Mouse (Mus musculus) lung, embryonic 14.5 days (tissue): ENCODE measurements around the gene Ninj2. TPM values are rescaled to one million over a fixed set of nuclear protein-coding genes. Genes with fewer than 3 reads are reported as not detected.

Experiments
- ATAC-seq: fragments of 200-750 bp; cut with Nextera tagmentation; 2 replicates; pipeline ENCODE4 v1.8.0; 2017; ENCODE audit warnings: mild to moderate bottlenecking, moderate TSS enrichment, moderate library complexity; ENCODE audit not compliant: insufficient read depth
- DNase-seq: peaks from one replicate; pipeline ENCODE4 v3.0.0-alpha.2; 2015
- H3K27ac ChIP-seq: fragments of 300-500 bp; sonication (generic); 2 replicates; pipeline ENCODE4 v1.5.1; 2014; ENCODE audit warnings: low read depth, mild to moderate bottlenecking, moderate library complexity
- H3K27me3 ChIP-seq: fragments of 300-500 bp; sonication (generic); 2 replicates; pipeline ENCODE4 v1.6.1; 2014; ENCODE audit warnings: low read length, control low read depth; ENCODE audit not compliant: insufficient read depth
- H3K36me3 ChIP-seq: fragments of 300-500 bp; sonication (generic); 2 replicates; pipeline ENCODE4 v1.6.1; 2014; ENCODE audit warnings: control low read depth; ENCODE audit not compliant: insufficient read depth
- H3K4me1 ChIP-seq: fragments of 300-500 bp; sonication (generic); 2 replicates; pipeline ENCODE4 v1.6.1; 2014; ENCODE audit warnings: antibody characterized with exemption, control low read depth; ENCODE audit not compliant: insufficient read depth
- H3K4me2 ChIP-seq: fragments of 300-500 bp; sonication (generic); 2 replicates; pipeline ENCODE4 v1.6.1; 2014; ENCODE audit warnings: mild to moderate bottlenecking
- H3K4me3 ChIP-seq: fragments of 300-500 bp; sonication (generic); 2 replicates; pipeline ENCODE4 v1.5.1; 2014; ENCODE audit warnings: low read depth, low read length
- H3K9ac ChIP-seq: fragments of 300-500 bp; sonication (generic); 2 replicates; pipeline ENCODE4 v1.6.1; 2014
- H3K9me3 ChIP-seq: fragments of 300-500 bp; sonication (generic); 2 replicates; pipeline ENCODE4 v1.6.1; 2016; ENCODE audit warnings: low read depth, low read length, control low read depth
- CTCF ChIP-seq: IDR thresholded peaks from 2 replicates; pipeline ENCODE4 v1.5.1; 2016; ENCODE audit warnings: antibody characterized with exemption, low read depth
- WGBS: fragments of 180-500 bp; shearing (Covaris S2); extraction: QIAGEN DNeasy Blood & Tissue Kit; methylation state at CpG from one replicate; pipeline ENCODE4 v1.1.7; 2014; 5-methylcytosine and 5-hydroxymethylcytosine counted together
- polyA plus RNA-seq: library from polyadenylated mRNA; unstranded; fragments of >200 nt; fragmentation: Nextera tagmentation; extraction: Ambion mirVana; gene quantifications from 2 replicates; pipeline ENCODE4 v1.2.1, GENCODE M21; 2014

Gene Ninj2
- polyA plus RNA-seq, 1 experiment from 2014 or later, result 0.30 TPM

- Histone ChIP-seq H3K4me3 (no peak overlapping the region), H3K36me3 (no peaks in the 10 kb centered on the region), H3K4me1 (0 out of 2 replicates have a peak, but pooled peaks cover 2% of the 10 kb centered on the region), H3K27ac (peak overlapping the region; percentile 63), H3K4me2 (no peak overlapping the region), H3K27me3 (no peaks in the 10 kb centered on the region), H3K9me3 (no peaks in the 10 kb centered on the region), H3K9ac (no peak overlapping the region)
- WGBS, result 35% methylated on average over 7 of the region's 7 CpGs
- ATAC-seq (peak; percentile 84), DNase-seq (peak; percentile 30)
- TF ChIP-seq CTCF, result no peak
These were observed 81.5 kb downstream of the Ninj2 start for GRCm38 (mm10) chr6:120174602-120175115.

DNA sequence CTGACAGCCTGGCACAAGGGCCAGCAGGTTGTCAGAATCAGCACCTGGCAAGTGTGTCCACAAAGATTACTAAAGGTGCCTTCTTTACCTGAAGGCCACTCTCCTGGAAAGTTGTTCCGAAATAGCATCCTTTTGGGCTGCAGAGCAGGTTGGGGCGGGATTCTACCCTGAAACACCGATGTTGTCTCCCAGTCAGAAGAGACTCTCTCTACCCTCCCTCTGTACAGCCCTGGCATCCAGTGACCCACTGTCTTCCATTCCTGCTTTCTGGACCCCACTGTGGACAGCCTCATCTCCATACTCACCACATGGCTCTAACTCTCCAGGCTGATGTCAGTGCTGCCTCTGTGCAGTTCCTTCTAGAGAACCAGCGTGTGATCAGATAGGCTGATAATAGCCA is 82.5 kb downstream of the Ninj2 start:
- no peaks in the 10 kb centered on the region for H3K27me3 ChIP-seq
- no peak overlapping the region for H3K27ac ChIP-seq
- no peak for DNase-seq
- ATAC-seq, result no peak
- no peak overlapping the region for H3K4me2 ChIP-seq
- 91% methylated on average over 4 of the region's 4 CpGs for WGBS
- no peak for TF ChIP-seq CTCF
- H3K4me3 ChIP-seq, result no peak overlapping the region
- H3K9ac ChIP-seq, result no peak overlapping the region
- no peaks in the 10 kb centered on the region for H3K36me3 ChIP-seq
- H3K4me1 ChIP-seq, result 0 out of 2 replicates have a peak, but pooled peaks cover 2% of the 10 kb centered on the region
- H3K9me3 ChIP-seq, result no peaks in the 10 kb centered on the region

DNA sequence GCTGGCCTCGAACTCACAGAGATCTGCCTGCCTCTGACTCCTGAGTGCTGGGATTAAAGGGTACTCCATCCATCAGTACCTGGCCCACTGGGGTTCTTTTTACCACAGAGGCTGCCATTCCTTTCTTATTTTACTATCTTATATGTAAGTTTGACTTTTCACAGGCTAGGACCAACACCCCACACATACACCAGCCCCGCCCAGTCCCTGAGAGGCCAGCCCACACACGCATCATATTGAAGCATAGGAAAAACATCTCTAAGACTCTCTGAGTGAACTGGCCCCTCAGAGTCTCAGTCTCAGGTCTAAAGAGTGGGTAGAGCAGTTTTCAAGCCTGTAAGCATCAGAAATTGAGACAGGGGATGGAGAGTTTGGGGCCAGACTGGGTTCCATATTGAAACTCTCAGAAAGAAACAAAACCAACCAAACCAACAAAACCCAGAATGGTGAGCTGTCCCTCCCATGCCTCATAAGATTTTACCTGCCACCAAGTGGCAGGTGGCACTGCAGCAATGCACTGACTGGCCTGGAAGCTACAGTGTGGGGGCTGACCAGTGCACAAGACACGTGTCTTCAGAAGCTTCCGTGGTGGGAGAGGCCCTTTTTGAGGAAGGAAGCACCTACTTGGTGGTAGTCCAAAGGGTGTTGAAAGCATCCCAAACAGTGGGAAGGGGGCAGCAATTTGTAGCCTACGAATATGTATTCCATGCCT is 86.0 kb downstream of the Ninj2 start:
- DNase-seq, result no peak
- Histone ChIP-seq H3K4me2 (no peak overlapping the region), H3K4me3 (no peak overlapping the region), H3K27ac (no peak overlapping the region), H3K9me3 (no peaks in the 10 kb centered on the region), H3K4me1 (0 out of 2 replicates have a peak, but pooled peaks cover 2% of the 10 kb centered on the region), H3K27me3 (no peaks in the 10 kb centered on the region), H3K36me3 (no peaks in the 10 kb centered on the region), H3K9ac (no peak overlapping the region)
- no peak for ATAC-seq
- no peak for TF ChIP-seq CTCF
- 82% methylated on average over 6 of the region's 6 CpGs for WGBS

GRCm38 (mm10) chr6:120179756-120180206 is 86.6 kb downstream of the Ninj2 start:
- 72% methylated on average over 8 of the region's 8 CpGs for WGBS
- Histone ChIP-seq H3K4me3 (no peak overlapping the region), H3K36me3 (no peaks in the 10 kb centered on the region), H3K27ac (no peak overlapping the region), H3K9me3 (no peaks in the 10 kb centered on the region), H3K4me1 (0 out of 2 replicates have a peak, but pooled peaks cover under 1% of the 10 kb centered on the region), H3K9ac (no peak overlapping the region), H3K27me3 (no peaks in the 10 kb centered on the region), H3K4me2 (no peak overlapping the region)
- TF ChIP-seq CTCF, result no peak
- no peak for DNase-seq
- no peak for ATAC-seq

- Histone ChIP-seq H3K4me2 (no peak overlapping the region), H3K4me1 (no peaks in the 10 kb centered on the region), H3K9ac (no peak overlapping the region), H3K27ac (no peak overlapping the region), H3K27me3 (no peaks in the 10 kb centered on the region), H3K36me3 (no peaks in the 10 kb centered on the region), H3K4me3 (no peak overlapping the region), H3K9me3 (no peaks in the 10 kb centered on the region)
- ATAC-seq (no peak), DNase-seq (no peak)
- TF ChIP-seq CTCF, result no peak
- 63% methylated on average over 4 of the region's 4 CpGs for WGBS
These were observed 87.3 kb downstream of the Ninj2 start for GRCm38 (mm10) chr6:120180492-120180891.

- TF ChIP-seq CTCF, result no peak
These were observed 89.0 kb downstream of the Ninj2 start for GRCm38 (mm10) chr6:120182160-120182559.

GRCm38 (mm10) chr6:120183771-120184170 is 90.6 kb downstream of the Ninj2 start:
- Histone ChIP-seq H3K4me1 (peaks cover 10% of the 10 kb centered on the region; the same call in 1 of the 2 replicates), H3K4me3 (no peak overlapping the region), H3K27ac (no peak overlapping the region), H3K9ac (no peak overlapping the region), H3K27me3 (no peaks in the 10 kb centered on the region), H3K4me2 (no peak overlapping the region), H3K9me3 (no peaks in the 10 kb centered on the region), H3K36me3 (no peaks in the 10 kb centered on the region)
- DNase-seq (no peak), ATAC-seq (no peak)
- no peak for TF ChIP-seq CTCF
- 81% methylated on average over 4 of the region's 4 CpGs for WGBS

More at GRCm38 (mm10) chr6:120182160-120182559, 89.0 kb downstream of the Ninj2 start:
- 78% methylated on average over 5 of the region's 5 CpGs for WGBS
- Histone ChIP-seq H3K4me1 (0 out of 2 replicates have a peak, but pooled peaks cover 3% of the 10 kb centered on the region), H3K27ac (no peak overlapping the region), H3K9me3 (no peaks in the 10 kb centered on the region), H3K9ac (no peak overlapping the region), H3K27me3 (no peaks in the 10 kb centered on the region), H3K4me3 (no peak overlapping the region), H3K4me2 (no peak overlapping the region), H3K36me3 (no peaks in the 10 kb centered on the region)
- ATAC-seq, result no peak
- DNase-seq, result no peak
